Mouse (Mus musculus) embryonic fibroblast, embryonic 13.5 days (primary cell): Measurements from ENCODE around the gene Alox15.

ENCODE experiments used
- CTCF ChIP-seq: IDR thresholded peaks from 2 replicates; pipeline ENCODE4 v1.5.1; 2011; ENCODE audit warnings: mild to moderate bottlenecking, control low read depth, low read length, moderate library complexity, borderline replicate concordance; ENCODE audit not compliant: insufficient read depth
- POLR2A ChIP-seq: IDR thresholded peaks from 2 replicates; pipeline ENCODE4 v1.6.1; 2011; ENCODE audit warnings: low read depth, mild to moderate bottlenecking, control low read depth, low read length, moderate library complexity

- TF ChIP-seq POLR2A (no peak), CTCF (no peak)
Measured at GRCm38 (mm10) chr11:70297405-70297804, 54.4 kb downstream of the Alox15 start.
